Mouse (Mus musculus) liver, embryonic 14.5 days (tissue): ENCODE measurements around the gene Tfip11. TPM values are rescaled to one million over a fixed set of nuclear protein-coding genes. Genes with fewer than 3 reads are reported as not detected.
A peak's percentile ranks its signal among the peaks of the same experiment; 100 is the strongest.

Source experiments
- ATAC-seq: fragments of 200-750 bp; cut with Nextera tagmentation; 2 replicates; pipeline ENCODE4 v1.8.0; 2017; ENCODE audit warnings: moderate number of reproducible peaks, mild to moderate bottlenecking, moderate library complexity; ENCODE audit not compliant: insufficient read depth
- DNase-seq, 3 experiments: peaks; one replicate each; pipeline ENCODE4 v3.0.0-alpha.2; 2012 to 2013; ENCODE audit warnings: low read depth in 3 of 3, low spot score in 3 of 3
- H3K27ac ChIP-seq: fragments of 300-500 bp; sonication (generic); 2 replicates; pipeline ENCODE4 v1.5.1; 2014; ENCODE audit warnings: moderate library complexity, mild to moderate bottlenecking, control low read depth, inconsistent platforms
- H3K27me3 ChIP-seq: fragments of 300-500 bp; sonication (generic); 2 replicates; pipeline ENCODE4 v1.6.1; 2014; ENCODE audit warnings: mild to moderate bottlenecking, low read length, moderate library complexity; ENCODE audit not compliant: control insufficient read depth, insufficient read depth
- H3K36me3 ChIP-seq: fragments of 300-500 bp; sonication (generic); replicated peaks from 2 replicates; pipeline ENCODE4 v1.6.1; 2014; ENCODE audit warnings: low read depth; ENCODE audit not compliant: control insufficient read depth, insufficient read depth
- H3K4me1 ChIP-seq, 2 experiments: fragments of 200-500 bp in 1 of 2; fragments of 300-500 bp in 1 of 2; sonication (generic) in 1 of 2; replicated peaks; 2 replicates each; pipeline ENCODE4 v1.6.1; 2012 to 2014; ENCODE audit warnings: antibody characterized with exemption in 1 of 2, inconsistent platforms in 1 of 2, low read length in 1 of 2; ENCODE audit not compliant: control insufficient read depth in 2 of 2, insufficient read depth in 2 of 2
- H3K4me2 ChIP-seq: fragments of 300-500 bp; sonication (generic); 2 replicates; pipeline ENCODE4 v1.6.1; 2014; ENCODE audit warnings: low read depth, mild to moderate bottlenecking, control low read depth, moderate library complexity
- H3K4me3 ChIP-seq, 2 experiments: fragments of 200-500 bp in 1 of 2; fragments of 300-500 bp in 1 of 2; sonication (generic) in 1 of 2; 2 replicates each; pipeline ENCODE4 v1.5.1; 2012 to 2014; ENCODE audit warnings: low read depth in 2 of 2, low read length in 2 of 2, mild to moderate bottlenecking in 2 of 2, control low read depth in 1 of 2, inconsistent platforms in 1 of 2, moderate library complexity in 1 of 2; ENCODE audit not compliant: insufficient read depth in 1 of 2
- H3K9ac ChIP-seq: fragments of 300-500 bp; sonication (generic); replicated peaks from 2 replicates; pipeline ENCODE4 v1.6.1; 2014; ENCODE audit warnings: mild to moderate bottlenecking, control low read depth, moderate library complexity
- H3K9me3 ChIP-seq: fragments of 300-500 bp; sonication (generic); 2 replicates; pipeline ENCODE4 v1.6.1; 2016; ENCODE audit warnings: low read length, mixed read lengths; ENCODE audit not compliant: control insufficient read depth
- CTCF ChIP-seq: IDR thresholded peaks from 2 replicates; pipeline ENCODE4 v1.5.1; 2016; ENCODE audit warnings: antibody characterized with exemption, low read depth, control low read depth
- EP300 ChIP-seq: IDR thresholded peaks from 2 replicates; pipeline ENCODE4 v1.6.1; 2016; ENCODE audit warnings: antibody characterized with exemption, low read depth
- WGBS: fragments of 180-500 bp; shearing (Covaris S2); extraction: QIAGEN DNeasy Blood & Tissue Kit; methylation state at CpG from one replicate; pipeline ENCODE4 v1.1.7; 2014; ENCODE audit not compliant: insufficient replicate concordance; 5-methylcytosine and 5-hydroxymethylcytosine counted together
- polyA plus RNA-seq, 2 experiments: library from polyadenylated mRNA; depleted of rRNA in 1 of 2; stranded (reverse) in 1 of 2; unstranded in 1 of 2; fragments of >200 nt; fragmentation: Nextera tagmentation in 1 of 2; extraction: Ambion mirVana in 1 of 2; gene quantifications; 2 replicates each; pipeline versions ENCODE4 v1.2.1 to v1.2.3; 2012 to 2014

Tfip11 gene
- polyA plus RNA-seq, 2 experiments: 8.0 to 11.6 TPM

- ATAC-seq (no peak), DNase-seq (no peak)
- Histone ChIP-seq H3K36me3 (no peaks in the 10 kb centered on the region), H3K4me1 (peaks cover 10 to 51% of the 10 kb centered on the region in 2 experiments), H3K9me3 (no peaks in the 10 kb centered on the region), H3K27me3 (no peaks in the 10 kb centered on the region), H3K27ac (no peak overlapping the region), H3K4me3 (no peak overlapping the region), H3K9ac (no peak overlapping the region), H3K4me2 (no peak overlapping the region)
- TF ChIP-seq CTCF: no peak
- no peak for TF ChIP-seq EP300
- 82% methylated on average over 5 of the region's 5 CpGs for WGBS
Observed at GRCm38 (mm10) chr5:112291866-112292265, 34.3 kb upstream of the Tfip11 start.

- H3K4me1 ChIP-seq: peaks cover 12 to 51% of the 10 kb centered on the region in 2 experiments
- ATAC-seq (no peak), DNase-seq (no peak)
- no peaks in the 10 kb centered on the region for H3K27me3 ChIP-seq
- no peaks in the 10 kb centered on the region for H3K36me3 ChIP-seq
- TF ChIP-seq CTCF (no peak), EP300 (no peak)
- no peaks in the 10 kb centered on the region for H3K9me3 ChIP-seq
- WGBS: 73% methylated on average over 17 of the region's 17 CpGs
- H3K4me2 ChIP-seq: no peak overlapping the region
- H3K9ac ChIP-seq: no peak overlapping the region
- no peak overlapping the region for H3K4me3 ChIP-seq
- H3K27ac ChIP-seq: no peak overlapping the region
Observed at GRCm38 (mm10) chr5:112292343-112292980, 33.7 kb upstream of the Tfip11 start.

GRCm38 (mm10) chr5:112293800-112294199 is 32.4 kb upstream of the Tfip11 start:
- no peak overlapping the region for H3K4me3 ChIP-seq
- no peak overlapping the region for H3K27ac ChIP-seq
- H3K9me3 ChIP-seq: no peaks in the 10 kb centered on the region
- no peak overlapping the region for H3K4me2 ChIP-seq
- H3K4me1 ChIP-seq: peaks cover 12 to 54% of the 10 kb centered on the region in 2 experiments
- ATAC-seq (no peak), DNase-seq (no peak)
- WGBS: 37% methylated on average over 2 of the region's 2 CpGs
- H3K36me3 ChIP-seq: no peaks in the 10 kb centered on the region
- TF ChIP-seq EP300 (no peak), CTCF (no peak)
- H3K9ac ChIP-seq: no peak overlapping the region
- H3K27me3 ChIP-seq: no peaks in the 10 kb centered on the region

GRCm38 (mm10) chr5:112294696-112295095 is 31.5 kb upstream of the Tfip11 start:
- Histone ChIP-seq H3K9ac (no peak overlapping the region), H3K4me1 (peaks cover 14 to 63% of the 10 kb centered on the region in 2 experiments), H3K9me3 (no peaks in the 10 kb centered on the region), H3K27me3 (no peaks in the 10 kb centered on the region), H3K36me3 (no peaks in the 10 kb centered on the region), H3K4me3 (no peak overlapping the region), H3K27ac (no peak overlapping the region), H3K4me2 (no peak overlapping the region)
- DNase-seq: no peak
- ATAC-seq: no peak
- TF ChIP-seq EP300 (no peak), CTCF (no peak)
- WGBS: 58% methylated on average over 4 of the region's 4 CpGs

- H3K9ac ChIP-seq: no peak overlapping the region
- H3K36me3 ChIP-seq: no peaks in the 10 kb centered on the region
- no peak overlapping the region; the same call in 1 of the 2 replicates for H3K27ac ChIP-seq
- no peaks in the 10 kb centered on the region for H3K27me3 ChIP-seq
- no peak for TF ChIP-seq EP300
- TF ChIP-seq CTCF: no peak
- H3K4me3 ChIP-seq: no peak overlapping the region
- WGBS: 23% methylated on average over 8 of the region's 8 CpGs
- H3K9me3 ChIP-seq: no peaks in the 10 kb centered on the region
- no peak for DNase-seq
- peak; percentile 24; the same call in 1 of the 2 replicates for ATAC-seq
- H3K4me2 ChIP-seq: no peak overlapping the region
- peaks cover 14 to 62% of the 10 kb centered on the region in 2 experiments for H3K4me1 ChIP-seq
Observed at GRCm38 (mm10) chr5:112295162-112295561, 31.0 kb upstream of the Tfip11 start.
